Mouse (Mus musculus) spleen, postnatal 4 days (tissue): ENCODE measurements at regions not wholly inside any gene's neighbourhood (a gene's known extent, or its start where the extent isn't known, plus 50 kb on each side); places are given as distances from the start of the nearest gene placed in this dataset.

Source experiments
- DNase-seq, 2 experiments: peaks; one replicate each; pipeline ENCODE4 v3.0.0; 2022; ENCODE audit warnings: low spot score in 2 of 2

- DNase-seq, result no peak
These were observed 199.1 kb downstream of the Sox11 start for GRCm38 (mm10) chr12:27143310-27143709.

DNA sequence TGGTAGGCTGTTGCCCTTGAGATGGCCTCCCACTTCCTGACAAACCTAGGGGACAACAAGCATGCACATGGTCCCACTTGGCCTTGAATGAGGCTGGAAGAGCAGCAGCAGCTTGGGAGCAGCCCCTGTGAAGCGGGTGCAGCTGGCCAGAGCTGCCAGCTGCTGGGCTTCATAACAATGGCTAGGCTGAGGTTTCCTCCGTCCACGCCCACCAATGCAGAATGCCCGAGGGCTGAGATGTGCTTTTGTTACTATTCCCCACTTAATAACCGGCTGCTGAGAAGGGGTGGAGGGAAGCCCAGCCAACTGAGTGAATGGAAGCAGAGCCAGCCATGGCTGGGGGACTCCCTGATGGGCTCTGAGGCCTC, 202.1 kb downstream of the Sox11 start:
- DNase-seq, result no peak

DNA sequence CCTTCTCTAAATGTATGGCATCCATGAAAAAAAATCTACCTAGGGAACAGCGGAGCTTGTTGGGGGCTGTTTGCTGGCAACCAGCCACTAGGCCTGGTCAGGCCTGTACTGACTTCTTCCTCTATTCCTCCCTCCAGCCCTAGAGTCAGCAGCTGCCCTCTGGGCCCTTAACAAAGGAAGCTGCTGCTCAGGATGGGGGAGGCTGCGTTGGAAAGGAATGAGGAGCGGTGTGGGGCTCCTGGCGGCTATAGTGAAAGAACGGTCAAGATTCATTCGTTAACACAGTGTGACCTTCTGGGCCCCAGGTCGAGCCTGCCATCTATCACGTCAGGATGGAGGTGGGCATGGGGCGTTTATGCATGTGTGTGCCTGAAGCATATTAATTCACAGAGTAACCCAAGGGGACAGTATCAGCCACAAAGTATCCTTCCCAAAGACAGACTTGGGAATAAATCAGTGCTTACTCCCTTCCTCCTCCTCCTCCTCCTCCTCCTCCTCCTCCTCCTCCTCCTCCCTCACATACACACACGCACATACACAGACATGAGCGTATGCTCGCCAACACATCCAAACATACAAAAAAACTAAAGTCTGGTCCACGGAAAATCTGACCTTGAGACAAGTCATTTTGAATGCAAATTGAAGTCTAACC, 202.6 kb downstream of the Sox11 start:
- DNase-seq, result no peak

DNA sequence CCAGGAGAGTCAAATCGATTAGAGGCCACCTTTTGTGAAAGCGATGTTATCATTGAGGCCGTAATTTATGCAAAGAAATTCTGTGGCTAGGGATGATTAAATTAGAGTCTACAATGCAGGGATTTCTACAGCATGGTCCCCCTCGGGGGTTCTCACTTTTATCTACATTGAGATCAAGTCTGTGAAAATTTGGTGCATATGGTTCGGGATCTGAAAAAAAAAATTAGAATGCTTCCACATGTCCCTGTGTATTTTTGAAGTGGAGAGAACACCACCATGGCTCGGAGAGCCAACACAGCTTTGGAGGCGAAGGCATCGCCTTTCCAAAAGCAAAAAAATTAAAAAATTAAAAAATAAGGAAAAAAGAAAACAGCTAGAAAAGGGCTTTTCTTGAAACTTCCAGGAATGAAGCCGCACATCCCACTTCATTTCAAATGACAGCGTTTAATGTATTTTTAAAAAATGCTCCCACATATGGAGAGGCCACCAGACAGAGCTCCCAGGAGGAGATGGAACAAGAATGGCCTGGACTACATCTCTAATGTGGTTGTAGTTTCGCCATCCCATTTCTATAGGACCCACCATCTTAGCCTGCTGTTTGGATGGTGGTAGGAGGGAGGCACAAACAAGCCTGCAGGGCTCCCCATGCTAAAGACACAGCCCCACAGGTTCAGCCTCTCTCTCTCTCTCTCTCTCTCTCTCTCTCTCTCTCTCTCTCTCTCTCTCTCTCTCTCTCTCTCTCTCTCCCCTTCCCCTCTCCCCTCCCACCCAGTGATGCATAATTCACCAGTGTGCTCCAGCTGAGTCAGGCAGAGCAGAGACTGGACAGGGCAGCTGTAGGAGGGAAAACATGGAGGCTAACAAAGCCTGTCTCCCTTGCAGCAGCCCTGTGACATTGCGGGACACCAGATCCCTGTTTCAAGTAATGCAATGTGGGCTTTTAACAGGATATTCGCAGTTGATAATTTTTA, 203.4 kb downstream of the Sox11 start:
- DNase-seq, result no peak

- no peak for DNase-seq
These were observed 206.3 kb downstream of the Sox11 start for GRCm38 (mm10) chr12:27135997-27136559.

GRCm38 (mm10) chr12:27130544-27130943, 211.8 kb downstream of the Sox11 start:
- DNase-seq, result no peak

GRCm38 (mm10) chr12:27127054-27127605, 215.2 kb downstream of the Sox11 start:
- no peak for DNase-seq

- no peak for DNase-seq
These were observed 223.8 kb downstream of the Sox11 start for GRCm38 (mm10) chr12:27118581-27118980.

DNA sequence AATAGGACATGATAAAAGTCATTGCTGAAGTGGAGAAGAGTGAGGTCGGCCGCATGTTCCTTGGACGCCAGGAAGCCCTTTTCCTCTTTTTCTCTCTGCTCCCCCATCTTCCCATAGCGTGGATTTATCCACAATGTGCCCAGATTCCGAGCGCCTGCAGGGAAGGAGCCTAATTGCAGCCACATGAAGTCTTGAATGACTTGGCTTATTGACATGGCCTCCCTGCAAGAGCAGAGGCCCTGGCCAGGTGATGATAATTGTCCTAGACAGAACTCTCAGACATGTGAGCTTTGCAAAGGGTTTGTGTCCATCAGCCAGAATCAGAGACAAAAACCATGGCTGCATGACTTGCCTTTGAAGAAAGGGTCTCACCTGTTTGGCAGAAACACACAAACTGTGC, 227.0 kb downstream of the Sox11 start:
- no peak for DNase-seq

DNA sequence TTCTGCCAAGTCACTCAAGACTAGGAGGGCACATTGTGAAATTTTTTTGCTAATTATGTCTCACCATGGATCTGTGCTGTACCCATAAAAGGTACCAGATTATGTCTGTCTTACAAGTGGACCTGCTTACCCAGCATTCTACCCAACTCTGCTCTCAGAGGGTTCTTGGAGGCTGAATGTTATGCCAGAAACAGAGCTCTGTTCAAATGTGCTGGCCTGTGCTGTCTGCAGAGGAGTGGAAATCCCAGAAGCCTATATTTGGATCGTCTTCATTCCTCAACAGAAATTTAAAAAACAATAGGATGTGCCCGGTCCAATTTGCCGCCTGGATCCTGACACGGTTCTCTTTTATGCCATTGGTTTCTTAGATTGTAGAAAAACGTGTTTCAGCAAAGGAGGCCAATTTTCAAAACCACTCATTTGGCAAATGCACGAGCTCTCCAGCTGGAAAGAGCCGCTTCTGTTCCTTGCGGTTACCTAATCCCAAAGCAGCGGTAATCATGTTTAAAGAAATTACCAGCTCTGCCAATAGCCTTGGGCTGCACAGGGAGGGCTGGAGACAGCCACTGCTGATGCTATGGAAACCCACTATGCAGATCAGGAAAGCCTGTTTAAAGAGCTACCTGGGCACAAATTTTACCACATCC, 237.3 kb downstream of the Sox11 start:
- no peak for DNase-seq

GRCm38 (mm10) chr12:27102996-27103395, 239.4 kb downstream of the Sox11 start:
- no peak for DNase-seq

GRCm38 (mm10) chr12:27089206-27089605, 253.2 kb downstream of the Sox11 start:
- DNase-seq, result no peak

DNA sequence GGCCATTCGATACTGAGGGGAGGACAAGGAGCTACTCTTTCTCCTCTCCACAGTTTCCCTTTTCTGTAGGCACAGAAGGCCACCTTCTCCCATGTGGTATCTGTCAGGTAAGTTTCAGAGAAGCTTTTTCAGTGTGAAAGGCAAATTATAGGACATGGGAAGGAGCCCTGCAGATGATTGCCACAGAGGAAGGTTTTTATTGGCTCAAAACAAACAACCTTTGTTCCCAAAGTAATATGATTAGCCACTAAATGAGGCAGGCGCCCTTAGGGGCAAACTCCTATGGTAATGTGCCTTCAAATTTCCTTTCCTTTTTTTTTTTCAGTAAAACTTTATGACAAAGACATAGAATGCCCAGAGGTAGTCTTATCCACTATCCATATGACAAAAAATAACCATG, 256.5 kb downstream of the Sox11 start:
- no peak for DNase-seq

DNA sequence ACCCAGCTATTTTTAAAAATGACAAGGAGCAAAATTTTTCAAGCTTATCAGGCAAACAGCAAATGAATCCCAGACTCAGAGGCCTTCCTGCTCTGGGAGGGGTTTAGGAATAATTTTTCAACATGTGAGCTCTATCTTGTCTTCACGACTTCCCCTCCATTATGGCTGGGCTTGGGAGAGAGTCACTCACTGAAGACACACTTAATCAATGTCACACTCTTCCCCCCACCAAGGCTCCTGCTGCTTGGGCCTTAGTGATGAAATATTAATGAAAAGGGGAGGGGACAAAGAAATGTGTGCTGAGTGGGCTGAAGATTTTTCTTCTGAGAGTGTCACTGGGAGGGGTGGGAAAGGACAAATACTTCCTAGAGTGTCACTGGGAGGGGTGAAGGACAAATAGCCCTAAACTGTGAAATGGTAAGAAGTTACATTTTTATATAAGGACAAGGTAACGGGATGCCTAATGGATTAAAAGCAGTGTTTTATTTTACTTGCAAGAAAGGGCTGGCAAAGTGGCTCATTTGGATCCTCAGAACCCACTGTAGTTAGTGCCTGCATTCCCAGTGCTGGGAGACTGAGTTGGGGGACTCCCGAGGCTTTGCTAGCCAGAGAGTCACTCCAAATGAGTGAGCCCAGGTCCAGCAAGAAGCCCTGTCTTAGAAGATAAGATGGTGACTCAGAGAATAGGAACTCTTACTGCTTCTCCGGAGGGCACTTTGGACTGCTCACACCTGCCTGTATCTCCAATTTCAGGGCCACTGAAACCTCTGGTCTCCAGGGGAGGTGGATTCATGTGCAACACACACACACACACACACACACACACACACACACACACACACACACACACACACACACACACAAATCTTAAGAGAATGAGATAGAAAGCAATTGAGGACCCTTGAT, 258.5 kb downstream of the Sox11 start:
- DNase-seq, result no peak

DNA sequence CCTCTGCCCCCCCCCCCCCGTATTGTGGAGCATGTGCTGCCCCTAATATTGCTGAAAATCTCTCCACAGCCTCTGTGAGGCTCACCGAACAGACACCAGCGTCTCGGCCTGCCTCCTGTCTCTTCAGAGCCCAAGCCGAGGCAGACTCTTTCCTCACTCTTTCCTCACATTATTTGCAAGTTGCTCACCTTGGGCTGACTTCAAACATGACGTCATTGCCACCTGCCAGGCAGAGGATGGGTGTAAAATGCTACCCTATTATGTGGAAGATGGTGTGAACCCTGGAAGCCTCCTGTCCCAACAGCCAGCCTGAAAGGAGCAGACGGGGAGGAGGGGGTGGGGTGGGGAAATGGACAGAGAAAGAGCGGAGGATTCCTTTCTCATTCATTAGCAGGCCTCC, 259.3 kb downstream of the Sox11 start:
- DNase-seq, result no peak

- DNase-seq, result no peak
These were observed 259.8 kb downstream of the Sox11 start for GRCm38 (mm10) chr12:27082624-27083023.

- no peak for DNase-seq
These were observed 266.2 kb downstream of the Sox11 start for GRCm38 (mm10) chr12:27076107-27076738.

GRCm38 (mm10) chr12:27065011-27065517, 277.3 kb downstream of the Sox11 start:
- DNase-seq, result no peak

DNA sequence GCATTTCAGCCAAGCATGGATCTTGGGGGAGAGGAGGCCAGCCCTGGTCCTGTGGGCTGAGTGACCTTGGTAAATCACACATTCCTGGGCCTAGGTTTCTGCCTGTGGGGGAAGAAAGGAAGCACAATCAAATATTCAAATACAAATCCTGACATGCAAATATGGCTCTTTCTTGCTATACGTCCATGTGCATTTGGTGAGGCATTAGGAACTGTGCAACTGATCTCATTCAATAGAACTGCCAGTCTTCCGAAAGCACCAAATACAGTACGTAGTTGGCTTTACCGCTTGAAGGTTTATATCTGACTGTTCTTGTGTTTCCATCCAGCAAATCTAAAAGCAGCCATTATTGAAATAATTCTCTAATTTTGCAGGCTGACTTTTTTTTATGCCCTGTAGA, 278.9 kb downstream of the Sox11 start:
- no peak for DNase-seq
